Mouse (Mus musculus) hindbrain, embryonic 11.5 days (tissue): ENCODE data around the gene Olfr107. TPM values are rescaled to one million over a fixed set of nuclear protein-coding genes. Genes with fewer than 3 reads are reported as not detected.

ENCODE experiments used
- ATAC-seq: fragments of 200-750 bp; cut with Nextera tagmentation; 2 replicates; pipeline ENCODE4 v1.8.0; 2017; ENCODE audit warnings: mild to moderate bottlenecking, moderate TSS enrichment, moderate library complexity; ENCODE audit not compliant: low FRiP score
- DNase-seq: peaks from one replicate; pipeline ENCODE4 v3.0.0-alpha.2; 2015; ENCODE audit warnings: low spot score
- H3K27ac ChIP-seq: fragments of 300-500 bp; sonication (generic); 2 replicates; pipeline ENCODE4 v1.5.1; 2014; ENCODE audit warnings: mild to moderate bottlenecking, low read depth, low read length
- H3K27me3 ChIP-seq: fragments of 300-500 bp; sonication (generic); 2 replicates; pipeline ENCODE4 v1.6.1; 2014; ENCODE audit warnings: mild to moderate bottlenecking, low read length, moderate library complexity, mixed read lengths; ENCODE audit not compliant: control insufficient read depth, insufficient read depth
- H3K36me3 ChIP-seq: fragments of 300-500 bp; sonication (generic); 2 replicates; pipeline ENCODE4 v1.6.1; 2014; ENCODE audit warnings: mild to moderate bottlenecking, low read length, moderate library complexity, mixed read lengths; ENCODE audit not compliant: control insufficient read depth, insufficient read depth
- H3K4me1 ChIP-seq: fragments of 300-500 bp; sonication (generic); replicated peaks from 2 replicates; pipeline ENCODE4 v1.6.1; 2014; ENCODE audit warnings: low read length, mixed read lengths; ENCODE audit not compliant: control insufficient read depth, insufficient read depth
- H3K4me2 ChIP-seq: fragments of 300-500 bp; sonication (generic); replicated peaks from 2 replicates; pipeline ENCODE4 v1.6.1; 2014; ENCODE audit warnings: mild to moderate bottlenecking, low read depth, low read length
- H3K4me3 ChIP-seq: fragments of 300-500 bp; sonication (generic); 2 replicates; pipeline ENCODE4 v1.5.1; 2014; ENCODE audit warnings: low read depth, low read length
- H3K9ac ChIP-seq: fragments of 300-500 bp; sonication (generic); 2 replicates; pipeline ENCODE4 v1.6.1; 2014; ENCODE audit warnings: low read depth, low read length
- H3K9me3 ChIP-seq: fragments of 300-500 bp; sonication (generic); 2 replicates; pipeline ENCODE4 v1.6.1; 2016; ENCODE audit warnings: low read length; ENCODE audit not compliant: control insufficient read depth
- WGBS: fragments of 180-500 bp; shearing (Covaris S2); extraction: QIAGEN DNeasy Blood & Tissue Kit; methylation state at CpG from one replicate; pipeline ENCODE4 v1.1.7; 2014; 5-methylcytosine and 5-hydroxymethylcytosine counted together
- polyA plus RNA-seq: library from polyadenylated mRNA; unstranded; fragments of >200 nt; fragmentation: Nextera tagmentation; extraction: Ambion mirVana; gene quantifications from 2 replicates; pipeline ENCODE4 v1.2.1, GENCODE M21; 2014

The Olfr107 gene
- polyA plus RNA-seq: not detected in 2 replicates

GRCm38 (mm10) chr17:37398926-37399325, at the start of gene Olfr107:
Olfr107 (plus strand) TSS chr17:37399226.
- Histone ChIP-seq H3K9ac (no peak within 1 kb of the TSS), H3K4me3 (no peak within 1 kb of the TSS), H3K27ac (no peak within 1 kb of the TSS), H3K4me1 (no peaks in the 10 kb centered on the region), H3K4me2 (no peak within 1 kb of the TSS), H3K36me3 (no peaks in the 10 kb centered on the region), H3K27me3 (no peaks in the 10 kb centered on the region), H3K9me3 (no peaks in the 10 kb centered on the region)
- ATAC-seq (no peak), DNase-seq (no peak)
- 82% methylated on average over 3 of the region's 3 CpGs for WGBS

GRCm38 (mm10) chr17:37359282-37359681, 39.7 kb upstream of the Olfr107 start, which contains the start of gene Olfr104-ps:
Olfr104-ps (plus strand) TSS chr17:37359582.
- Histone ChIP-seq H3K9me3 (no peaks in the 10 kb centered on the region), H3K36me3 (no peaks in the 10 kb centered on the region), H3K9ac (no peak within 1 kb of the TSS), H3K4me2 (no peak within 1 kb of the TSS), H3K4me1 (no peaks in the 10 kb centered on the region), H3K27me3 (no peaks in the 10 kb centered on the region), H3K27ac (no peak within 1 kb of the TSS), H3K4me3 (no peak within 1 kb of the TSS)
- ATAC-seq: no peak
- DNase-seq: no peak

- no peaks in the 10 kb centered on the region for H3K36me3 ChIP-seq
- H3K9me3 ChIP-seq: no peaks in the 10 kb centered on the region
- H3K4me2 ChIP-seq: no peak within 1 kb of the TSS
- H3K4me3 ChIP-seq: no peak within 1 kb of the TSS
- no peak within 1 kb of the TSS for H3K9ac ChIP-seq
- no peaks in the 10 kb centered on the region for H3K4me1 ChIP-seq
- no peaks in the 10 kb centered on the region for H3K27me3 ChIP-seq
- DNase-seq (no peak), ATAC-seq (no peak)
- no peak within 1 kb of the TSS for H3K27ac ChIP-seq
These were observed 20.3 kb upstream of the Olfr107 start, which contains the start of gene Olfr105-ps for GRCm38 (mm10) chr17:37378733-37379132. Olfr105-ps (plus strand) TSS chr17:37379033.

- no peaks in the 10 kb centered on the region for H3K4me1 ChIP-seq
- H3K36me3 ChIP-seq: no peaks in the 10 kb centered on the region
- no peaks in the 10 kb centered on the region for H3K27me3 ChIP-seq
- no peaks in the 10 kb centered on the region for H3K9me3 ChIP-seq
- no peak within 1 kb of the TSS for H3K9ac ChIP-seq
- H3K4me3 ChIP-seq: no peak within 1 kb of the TSS
- 91% methylated on average over 1 of the region's 1 CpGs for WGBS
- no peak within 1 kb of the TSS for H3K4me2 ChIP-seq
- no peak within 1 kb of the TSS for H3K27ac ChIP-seq
- ATAC-seq: no peak
- no peak for DNase-seq
These were observed 8.9 kb upstream of the Olfr107 start, which contains the start of gene Olfr106-ps for GRCm38 (mm10) chr17:37390093-37390492. Olfr106-ps (plus strand) TSS chr17:37390393.

GRCm38 (mm10) chr17:37413380-37413779, 14.4 kb downstream of the Olfr107 start:
- Histone ChIP-seq H3K36me3 (no peaks in the 10 kb centered on the region), H3K4me2 (no peak overlapping the region), H3K27ac (no peak overlapping the region), H3K27me3 (no peaks in the 10 kb centered on the region), H3K9ac (no peak overlapping the region), H3K4me1 (no peaks in the 10 kb centered on the region), H3K4me3 (no peak overlapping the region), H3K9me3 (no peaks in the 10 kb centered on the region)
- ATAC-seq (no peak), DNase-seq (no peak)

GRCm38 (mm10) chr17:37445180-37445579, 46.2 kb downstream of the Olfr107 start, which contains the start of gene Olfr108:
Olfr108 (plus strand) TSS chr17:37445480.
- Histone ChIP-seq H3K27ac (no peak within 1 kb of the TSS), H3K4me3 (no peak within 1 kb of the TSS), H3K36me3 (no peaks in the 10 kb centered on the region), H3K4me1 (no peaks in the 10 kb centered on the region), H3K9me3 (no peaks in the 10 kb centered on the region), H3K27me3 (no peaks in the 10 kb centered on the region), H3K9ac (no peak within 1 kb of the TSS), H3K4me2 (no peak within 1 kb of the TSS)
- 100% methylated on average over 1 of the region's 1 CpGs for WGBS
- ATAC-seq: no peak
- no peak for DNase-seq

Other genes starting within 250 kb of the Olfr107 start
- gene Olfr93, start 237.7 kb upstream of the Olfr107 start, polyA plus RNA-seq: not detected in 2 replicates
- not detected in 2 replicates for gene Ubd, start 205.3 kb upstream of the Olfr107 start, polyA plus RNA-seq
- gene Olfr94, start 198.2 kb upstream of the Olfr107 start, polyA plus RNA-seq: not detected in 2 replicates
- gene Olfr95, start 186.1 kb upstream of the Olfr107 start, polyA plus RNA-seq: not detected in 2 replicates
- not detected in 2 replicates for gene Olfr96, start 179.1 kb upstream of the Olfr107 start, polyA plus RNA-seq
- gene Olfr97, start 161.9 kb upstream of the Olfr107 start, polyA plus RNA-seq: not detected in 2 replicates
- not detected in 2 replicates for gene Olfr98, start 135.5 kb upstream of the Olfr107 start, polyA plus RNA-seq
- gene H2-M3, start 129.0 kb upstream of the Olfr107 start, polyA plus RNA-seq: 0.93 and 1.3 TPM in 2 replicates
- gene Olfr99, start 115.8 kb upstream of the Olfr107 start, polyA plus RNA-seq: not detected in 2 replicates
- gene Olfr101, start 94.9 kb upstream of the Olfr107 start, polyA plus RNA-seq: not detected in 2 replicates
- not detected in 2 replicates for gene Olfr102, start 82.2 kb upstream of the Olfr107 start, polyA plus RNA-seq
- not detected in 2 replicates for gene Olfr103, start 59.5 kb upstream of the Olfr107 start, polyA plus RNA-seq
- gene Olfr104-ps, start 39.6 kb upstream of the Olfr107 start, polyA plus RNA-seq: not detected in 2 replicates
- gene Olfr105-ps, start 20.2 kb upstream of the Olfr107 start, polyA plus RNA-seq: not detected in 2 replicates
- not detected in 2 replicates for gene Olfr106-ps, start 8.8 kb upstream of the Olfr107 start, polyA plus RNA-seq
- gene Olfr108, start 46.3 kb downstream of the Olfr107 start, polyA plus RNA-seq: not detected in 2 replicates
- not detected in 2 replicates for gene Olfr109, start 59.7 kb downstream of the Olfr107 start, polyA plus RNA-seq
- 0.11 TPM in 1 of 2 replicates, not detected in the other for gene H2-M2, start 84.3 kb downstream of the Olfr107 start, polyA plus RNA-seq
- not detected in 2 replicates for gene Olfr110, start 93.2 kb downstream of the Olfr107 start, polyA plus RNA-seq
- not detected in 2 replicates for gene Olfr111, start 108.8 kb downstream of the Olfr107 start, polyA plus RNA-seq
- gene Olfr112, start 170.2 kb downstream of the Olfr107 start, polyA plus RNA-seq: not detected in 2 replicates
- gene Olfr113, start 178.4 kb downstream of the Olfr107 start, polyA plus RNA-seq: not detected in 2 replicates
- gene Olfr114, start 193.5 kb downstream of the Olfr107 start, polyA plus RNA-seq: not detected in 2 replicates
- gene Olfr115, start 227.9 kb downstream of the Olfr107 start, polyA plus RNA-seq: not detected in 2 replicates
- not detected in 2 replicates for gene Olfr116, start 228.0 kb downstream of the Olfr107 start, polyA plus RNA-seq